Mouse (Mus musculus): ENCODE results near the gene Cphx3. TPM values are rescaled to one million over a fixed set of nuclear protein-coding genes. Genes with fewer than 3 reads are reported as not detected.
"Not testable (repeated sequence)": the region's sequence is repeated elsewhere in the genome, so short reads cannot be mapped to it uniquely, and the experiment has no call there.

Cphx3 gene
- polyA plus RNA-seq (2015; fragmentation: Nextera tagmentation; extraction: Ambion mirVana) = 0.14 TPM in 1 of 2 replicates, not detected in the other

DNA sequence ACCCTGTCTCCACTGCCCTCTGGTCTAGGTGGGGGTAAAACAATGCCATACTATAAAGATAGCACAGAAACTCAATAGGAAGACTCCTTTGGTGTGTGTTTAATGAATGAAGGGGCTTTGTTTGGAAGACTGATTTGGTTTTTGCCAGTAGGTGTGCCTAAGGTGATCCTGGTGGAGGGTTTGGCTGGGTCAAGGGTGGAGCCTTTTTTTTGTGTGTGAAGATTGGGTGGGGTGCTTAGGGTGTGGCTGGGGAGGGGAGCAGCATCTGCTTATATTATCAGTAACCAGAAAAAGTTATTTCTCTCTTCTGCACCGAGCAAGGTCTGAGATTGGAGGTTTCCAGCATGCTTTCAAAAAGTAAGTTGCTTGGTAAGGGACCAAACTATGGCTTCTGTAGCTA lies at the start of gene Cphx3:
TSS of gene Cphx3 (plus strand) at position 301 of the 400 bp plus-strand sequence.
- not testable (repeated sequence) for H3K9ac ChIP-seq (ENCODE audit: low read depth, low read length); H3K27me3 ChIP-seq (replicated peaks; ENCODE audit: control insufficient read depth, insufficient read depth, low read length); H3K4me1 ChIP-seq (replicated peaks; ENCODE audit: control insufficient read depth, insufficient read depth, low read length); H3K4me2 ChIP-seq (replicated peaks; ENCODE audit: low read depth); H3K9me3 ChIP-seq (ENCODE audit: control insufficient read depth); H3K4me3 ChIP-seq (ENCODE audit: low read depth, low read length); ATAC-seq; H3K27ac ChIP-seq (ENCODE audit: low read depth, low read length); H3K36me3 ChIP-seq (ENCODE audit: control insufficient read depth, insufficient read depth)
- WGBS = no CpG with 5 or more reads among the region's 1 CpGs

DNA sequence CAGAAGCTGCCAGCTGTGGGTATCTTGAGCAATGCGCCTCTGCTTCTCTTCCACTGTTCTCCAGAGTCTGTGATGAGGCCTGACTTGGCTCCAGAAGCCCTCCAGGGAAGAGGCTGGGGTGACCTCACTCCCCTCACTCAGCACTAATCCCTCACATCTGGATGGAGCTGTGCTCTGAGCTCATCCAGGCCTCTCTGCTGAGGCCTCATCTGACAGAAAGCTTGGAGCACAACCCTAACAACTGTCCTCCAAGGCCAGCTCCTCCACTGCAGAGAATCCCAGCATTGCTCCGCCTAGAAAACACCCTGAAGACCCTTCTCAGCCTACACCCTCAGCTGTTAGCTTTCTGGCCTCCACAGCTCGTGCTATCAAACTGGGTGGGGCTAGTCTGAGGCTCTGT lies 47.7 kb upstream of the Cphx3 start:
- H3K4me3 ChIP-seq (ENCODE audit: low read depth, low read length); H3K4me2 ChIP-seq (replicated peaks; ENCODE audit: low read depth); H3K27me3 ChIP-seq (replicated peaks; ENCODE audit: control insufficient read depth, insufficient read depth, low read length); H3K4me1 ChIP-seq (replicated peaks; ENCODE audit: control insufficient read depth, insufficient read depth, low read length); H3K9me3 ChIP-seq (ENCODE audit: control insufficient read depth); H3K9ac ChIP-seq (ENCODE audit: low read depth, low read length); H3K27ac ChIP-seq (ENCODE audit: low read depth, low read length); H3K36me3 ChIP-seq (ENCODE audit: control insufficient read depth, insufficient read depth): not testable (repeated sequence)
- 0 out of 2 replicates have a peak, but pooled peaks have one; percentile 19 for ATAC-seq
- no CpG with 5 or more reads among the region's 3 CpGs for WGBS

DNA sequence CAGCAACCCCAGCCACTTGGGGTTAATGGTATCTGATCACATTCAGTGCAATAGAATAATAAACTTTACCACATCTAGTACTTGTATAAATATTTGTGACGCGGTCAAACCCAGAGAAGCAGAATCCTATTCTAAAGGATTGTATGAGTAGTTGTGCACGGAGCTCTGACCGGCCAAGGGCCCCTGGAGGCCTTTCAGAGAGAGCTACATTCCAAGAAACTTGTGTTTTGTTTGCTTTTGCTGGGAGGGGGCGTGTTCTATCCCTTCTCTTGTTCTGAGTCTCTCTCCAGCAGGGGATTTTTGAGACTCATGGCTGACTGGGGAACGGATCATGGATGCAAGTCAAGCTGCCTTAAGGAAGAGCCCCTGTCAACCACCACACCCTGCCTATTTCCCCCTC lies 46.7 kb upstream of the Cphx3 start:
- H3K4me1 ChIP-seq (replicated peaks; ENCODE audit: control insufficient read depth, insufficient read depth, low read length); H3K9ac ChIP-seq (ENCODE audit: low read depth, low read length); H3K27ac ChIP-seq (ENCODE audit: low read depth, low read length); H3K4me3 ChIP-seq (ENCODE audit: low read depth, low read length); H3K27me3 ChIP-seq (replicated peaks; ENCODE audit: control insufficient read depth, insufficient read depth, low read length); ATAC-seq; H3K9me3 ChIP-seq (ENCODE audit: control insufficient read depth); H3K36me3 ChIP-seq (ENCODE audit: control insufficient read depth, insufficient read depth); H3K4me2 ChIP-seq (replicated peaks; ENCODE audit: low read depth): not testable (repeated sequence)
- WGBS = no CpG with 5 or more reads among the region's 6 CpGs

DNA sequence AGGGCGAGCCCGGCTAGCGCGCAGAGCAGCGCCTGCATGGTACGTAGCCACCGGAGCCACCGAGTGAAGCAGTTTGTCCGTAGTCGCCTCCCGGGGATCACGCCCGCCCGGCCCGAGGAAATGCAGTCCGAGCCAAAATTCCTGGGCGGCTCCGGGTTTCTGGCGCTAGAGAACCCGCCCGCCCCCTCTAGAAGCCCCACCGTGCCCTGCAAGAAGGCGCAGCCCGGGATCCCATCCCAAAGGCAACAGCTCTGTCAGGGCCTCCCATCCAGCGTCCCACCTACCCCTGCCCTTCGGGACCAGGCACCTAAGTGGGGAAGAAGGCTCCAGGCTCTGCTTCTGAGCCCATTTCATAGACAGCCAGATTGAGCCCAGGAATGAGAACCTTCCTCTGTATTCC lies 39.5 kb upstream of the Cphx3 start, which contains the start of gene Gm9780:
TSS of gene Gm9780 (minus strand) at position 101 of the 400 bp plus-strand sequence.
- H3K9ac ChIP-seq (ENCODE audit: low read depth, low read length); H3K4me2 ChIP-seq (replicated peaks; ENCODE audit: low read depth); ATAC-seq; H3K9me3 ChIP-seq (ENCODE audit: control insufficient read depth); H3K27ac ChIP-seq (ENCODE audit: low read depth, low read length); H3K36me3 ChIP-seq (ENCODE audit: control insufficient read depth, insufficient read depth); H3K4me1 ChIP-seq (replicated peaks; ENCODE audit: control insufficient read depth, insufficient read depth, low read length); H3K27me3 ChIP-seq (replicated peaks; ENCODE audit: control insufficient read depth, insufficient read depth, low read length); H3K4me3 ChIP-seq (ENCODE audit: low read depth, low read length): not testable (repeated sequence)
- no CpG with 5 or more reads among the region's 26 CpGs for WGBS

DNA sequence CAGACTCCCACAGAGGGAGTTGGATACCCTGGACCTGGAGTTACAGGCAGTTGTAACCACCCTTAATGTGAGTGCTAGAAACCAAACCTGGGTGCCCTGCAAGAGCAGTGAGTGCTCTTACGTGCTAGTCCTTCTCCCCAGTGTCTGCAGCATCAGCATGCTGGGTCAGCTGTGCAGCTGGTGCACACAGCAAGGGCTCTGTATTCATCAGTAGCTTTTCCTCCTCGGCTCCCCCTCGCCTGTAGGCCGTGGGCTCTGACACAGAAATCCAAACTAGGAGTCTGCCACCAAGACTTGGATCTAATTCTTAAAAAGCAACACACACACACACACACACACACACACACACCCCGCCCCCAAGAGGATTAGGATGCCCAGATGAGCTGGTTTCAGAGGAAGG lies 37.1 kb upstream of the Cphx3 start:
- not testable (repeated sequence) for H3K4me3 ChIP-seq (ENCODE audit: low read depth, low read length); H3K27me3 ChIP-seq (replicated peaks; ENCODE audit: control insufficient read depth, insufficient read depth, low read length); ATAC-seq; H3K9ac ChIP-seq (ENCODE audit: low read depth, low read length); H3K36me3 ChIP-seq (ENCODE audit: control insufficient read depth, insufficient read depth); H3K4me2 ChIP-seq (replicated peaks; ENCODE audit: low read depth); H3K4me1 ChIP-seq (replicated peaks; ENCODE audit: control insufficient read depth, insufficient read depth, low read length); H3K27ac ChIP-seq (ENCODE audit: low read depth, low read length); H3K9me3 ChIP-seq (ENCODE audit: control insufficient read depth)
- WGBS = no CpG with 5 or more reads among the region's 5 CpGs

DNA sequence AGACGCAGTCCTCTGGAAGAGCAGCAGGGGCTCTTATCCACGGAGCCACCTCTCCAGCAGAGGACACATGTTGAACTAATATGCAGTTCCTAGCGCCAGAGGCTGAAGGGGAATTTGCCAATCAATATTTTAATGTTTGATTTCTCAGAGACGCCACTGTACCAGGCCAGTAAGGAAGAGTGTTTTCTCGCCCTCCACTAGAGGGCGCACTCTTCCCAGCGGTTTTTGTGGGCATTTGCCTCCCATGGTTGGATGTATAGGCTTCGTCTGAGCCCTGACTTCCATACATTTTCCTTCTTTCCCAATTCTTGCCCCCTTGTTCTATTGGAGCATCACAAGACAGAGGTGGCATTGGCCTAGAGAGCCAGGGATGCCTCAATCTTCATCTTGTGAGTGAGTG lies 35.1 kb upstream of the Cphx3 start:
- not testable (repeated sequence) for H3K4me2 ChIP-seq (replicated peaks; ENCODE audit: low read depth); ATAC-seq; H3K9me3 ChIP-seq (ENCODE audit: control insufficient read depth); H3K36me3 ChIP-seq (ENCODE audit: control insufficient read depth, insufficient read depth); H3K9ac ChIP-seq (ENCODE audit: low read depth, low read length); H3K4me3 ChIP-seq (ENCODE audit: low read depth, low read length); H3K27ac ChIP-seq (ENCODE audit: low read depth, low read length); H3K27me3 ChIP-seq (replicated peaks; ENCODE audit: control insufficient read depth, insufficient read depth, low read length); H3K4me1 ChIP-seq (replicated peaks; ENCODE audit: control insufficient read depth, insufficient read depth, low read length)
- WGBS = no CpG with 5 or more reads among the region's 8 CpGs

DNA sequence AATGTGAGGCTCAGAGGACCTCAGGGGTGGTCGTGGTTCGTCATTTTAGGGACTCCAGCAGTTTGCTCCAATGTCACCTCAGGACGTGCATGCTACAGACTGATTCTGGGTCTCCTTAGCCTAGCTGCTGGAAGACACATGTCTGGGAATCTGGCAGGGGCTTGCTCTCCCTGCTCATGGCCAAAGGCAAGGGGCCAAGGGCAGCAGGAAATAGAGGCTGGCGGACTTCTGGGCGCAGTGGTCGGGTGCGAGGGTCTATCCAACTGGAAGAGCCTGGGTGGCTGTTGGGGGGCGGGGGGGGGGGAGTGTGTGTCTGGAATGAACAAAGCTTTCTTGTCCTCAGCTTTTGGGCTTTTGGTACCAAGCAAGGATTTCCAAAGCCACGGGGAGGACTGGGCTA lies 33.3 kb upstream of the Cphx3 start:
- H3K4me2 ChIP-seq (replicated peaks; ENCODE audit: low read depth); H3K4me3 ChIP-seq (ENCODE audit: low read depth, low read length); H3K27me3 ChIP-seq (replicated peaks; ENCODE audit: control insufficient read depth, insufficient read depth, low read length); H3K4me1 ChIP-seq (replicated peaks; ENCODE audit: control insufficient read depth, insufficient read depth, low read length); ATAC-seq; H3K36me3 ChIP-seq (ENCODE audit: control insufficient read depth, insufficient read depth); H3K9ac ChIP-seq (ENCODE audit: low read depth, low read length); H3K9me3 ChIP-seq (ENCODE audit: control insufficient read depth); H3K27ac ChIP-seq (ENCODE audit: low read depth, low read length): not testable (repeated sequence)
- no CpG with 5 or more reads among the region's 9 CpGs for WGBS

DNA sequence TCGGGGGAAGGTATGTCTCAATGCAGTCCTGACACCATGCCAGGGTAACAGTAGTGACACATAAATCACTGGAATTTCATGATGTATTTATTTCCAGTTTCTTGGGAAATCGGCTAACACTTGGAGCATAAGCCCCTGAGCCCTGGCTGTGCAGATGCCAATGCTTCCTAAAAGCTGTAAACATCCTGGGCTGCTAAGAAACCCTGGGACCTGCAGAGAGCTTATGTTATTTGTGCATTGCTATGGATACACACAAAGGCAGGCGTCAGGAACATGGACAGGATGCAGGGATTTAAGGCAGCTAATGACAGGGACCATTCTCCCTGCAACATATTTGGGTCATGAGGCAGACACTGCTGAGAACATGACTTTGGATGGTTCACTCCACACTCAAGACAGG lies 23.9 kb upstream of the Cphx3 start:
- H3K27me3 ChIP-seq (replicated peaks; ENCODE audit: control insufficient read depth, insufficient read depth, low read length); H3K9ac ChIP-seq (ENCODE audit: low read depth, low read length); H3K4me2 ChIP-seq (replicated peaks; ENCODE audit: low read depth); H3K9me3 ChIP-seq (ENCODE audit: control insufficient read depth); ATAC-seq; H3K4me3 ChIP-seq (ENCODE audit: low read depth, low read length); H3K36me3 ChIP-seq (ENCODE audit: control insufficient read depth, insufficient read depth); H3K4me1 ChIP-seq (replicated peaks; ENCODE audit: control insufficient read depth, insufficient read depth, low read length); H3K27ac ChIP-seq (ENCODE audit: low read depth, low read length): not testable (repeated sequence)
- no CpG with 5 or more reads among the region's 3 CpGs for WGBS

DNA sequence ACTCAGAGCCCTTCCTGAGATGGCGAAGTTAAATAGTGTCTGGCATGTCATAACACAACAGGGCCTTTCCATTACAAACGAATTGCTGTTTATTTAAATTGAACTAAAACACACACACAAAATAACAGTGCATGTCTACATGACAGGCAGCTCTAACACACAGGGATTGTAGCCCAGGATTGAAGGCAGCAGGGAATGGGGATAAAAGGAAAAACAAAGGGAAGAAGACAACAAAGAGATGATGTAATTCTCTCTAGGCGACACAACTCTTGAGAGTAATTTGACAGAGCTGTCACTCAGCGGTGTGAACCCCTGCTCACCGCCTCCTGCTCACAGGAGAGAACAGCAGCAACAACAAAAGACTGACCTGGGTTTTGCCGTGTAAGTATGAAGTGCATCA lies 22.7 kb upstream of the Cphx3 start:
- H3K27ac ChIP-seq (ENCODE audit: low read depth, low read length); H3K9ac ChIP-seq (ENCODE audit: low read depth, low read length); H3K27me3 ChIP-seq (replicated peaks; ENCODE audit: control insufficient read depth, insufficient read depth, low read length); ATAC-seq; H3K36me3 ChIP-seq (ENCODE audit: control insufficient read depth, insufficient read depth); H3K4me1 ChIP-seq (replicated peaks; ENCODE audit: control insufficient read depth, insufficient read depth, low read length); H3K9me3 ChIP-seq (ENCODE audit: control insufficient read depth); H3K4me2 ChIP-seq (replicated peaks; ENCODE audit: low read depth); H3K4me3 ChIP-seq (ENCODE audit: low read depth, low read length): not testable (repeated sequence)
- WGBS = no CpG with 5 or more reads among the region's 6 CpGs
